ENCODE assay signal across 8 mouse cellular contexts in genomic region chr16:26234113-26234512, GRCm38 (mm10).
A peak's percentile ranks its signal among the peaks of the same experiment; 100 is the strongest.
DNase-seq lines count a peak whose midpoint lies in the region; ATAC-seq and TF ChIP-seq lines count a peak whose summit lies in the region.

No protein-coding gene starts in this region.

- H3K27me3 ChIP-seq in kidney, embryonic 14.5 days (ENCODE audit: control insufficient read depth, insufficient read depth, low read length) = no peaks in the 10 kb centered on the region
- no peaks in the 10 kb centered on the region for H3K27me3 ChIP-seq in limb, embryonic 12.5 days
- no peaks in the 10 kb centered on the region for H3K27me3 ChIP-seq in stomach, postnatal 0 days (ENCODE audit: control insufficient read depth, insufficient read depth, low read length)

- H3K4me3 ChIP-seq in kidney, embryonic 14.5 days (ENCODE audit: low read length) = no peak overlapping the region
- H3K4me3 ChIP-seq in limb, embryonic 12.5 days (replicated peaks) = no peak overlapping the region
- H3K4me3 ChIP-seq in stomach, postnatal 0 days (ENCODE audit: low read depth, low read length) = no peak overlapping the region

- DNase-seq in heart, adult 8-10 months (ENCODE audit: low spot score) = peak; percentile 53
- no peak for DNase-seq in heart, postnatal 25 days (ENCODE audit: low spot score)
- peak; percentile 94 for DNase-seq in embryo, embryonic 10.5 days (ENCODE audit: low spot score)
- DNase-seq in gastrocnemius, postnatal 36 days = peak; percentile 38 to 59
- peak; percentile 19 for DNase-seq in naive thymus-derived CD4-positive, alpha-beta T cell, adult 2 months (ENCODE audit: low read depth)
- peak; percentile 81 for DNase-seq in stomach, postnatal 0 days (ENCODE audit: low spot score)

- ATAC-seq in kidney, embryonic 14.5 days (ENCODE audit: low FRiP score, low TSS enrichment) = peak; percentile 89; the same call in 1 of the 2 replicates
- peak; percentile 86 for ATAC-seq in limb, embryonic 12.5 days (ENCODE audit: insufficient number of reproducible peaks, insufficient read depth, low FRiP score, low TSS enrichment, low read depth)
- peak; percentile 76 for ATAC-seq in stomach, postnatal 0 days (ENCODE audit: low FRiP score, low TSS enrichment)

- H3K9me3 ChIP-seq in kidney, embryonic 14.5 days (ENCODE audit: control insufficient read depth, low read length) = no peaks in the 10 kb centered on the region
- H3K9me3 ChIP-seq in limb, embryonic 12.5 days = no peaks in the 10 kb centered on the region
- no peaks in the 10 kb centered on the region for H3K9me3 ChIP-seq in stomach, postnatal 0 days (ENCODE audit: control insufficient read depth, low read length)

- no peak overlapping the region for H3K4me2 ChIP-seq in kidney, embryonic 14.5 days (replicated peaks; ENCODE audit: low read depth, low read length)
- no peak overlapping the region for H3K4me2 ChIP-seq in limb, embryonic 12.5 days
- no peak overlapping the region for H3K4me2 ChIP-seq in stomach, postnatal 0 days (replicated peaks; ENCODE audit: low read depth)

- WGBS in kidney, embryonic 14.5 days = 9% methylated on average over 3 of the region's 3 CpGs
- WGBS in limb, embryonic 12.5 days = 5% methylated on average over 3 of the region's 3 CpGs
- 7% methylated on average over 3 of the region's 3 CpGs for WGBS in stomach, postnatal 0 days

- TF ChIP-seq CTCF in stomach, postnatal 0 days (IDR thresholded peaks at IDR 0.05; ENCODE audit: low read depth) = peak; percentile 92

- H3K27ac ChIP-seq in kidney, embryonic 14.5 days (ENCODE audit: low read depth, low read length) = no peak overlapping the region
- H3K27ac ChIP-seq in limb, embryonic 12.5 days = no peak overlapping the region
- no peak overlapping the region for H3K27ac ChIP-seq in stomach, postnatal 0 days (replicated peaks)

- H3K9ac ChIP-seq in kidney, embryonic 14.5 days (ENCODE audit: low read depth, low read length) = no peak overlapping the region
- H3K9ac ChIP-seq in limb, embryonic 12.5 days (replicated peaks) = no peak overlapping the region
- H3K9ac ChIP-seq in stomach, postnatal 0 days (ENCODE audit: low read length) = no peak overlapping the region

- intact Hi-C loops in heart, postnatal 25 days (cut with DNase I) = loop anchor here (2.0 to 5.0 kb wide), 3 partner anchors 137 to 908 kb away; partner anchors contain the start of gene Cldn1
- intact Hi-C loops in gastrocnemius, postnatal 36 days (cut with DNase I) = loop anchor here (2.0 kb wide), 1 partner anchor 137 kb away; the partner anchor contains the start of gene Cldn1

- H3K4me1 ChIP-seq in kidney, embryonic 14.5 days (ENCODE audit: control insufficient read depth, insufficient read depth, low read length) = no peaks in the 10 kb centered on the region
- no peaks in the 10 kb centered on the region for H3K4me1 ChIP-seq in limb, embryonic 12.5 days (replicated peaks)
- no peaks in the 10 kb centered on the region for H3K4me1 ChIP-seq in stomach, postnatal 0 days (replicated peaks; ENCODE audit: control insufficient read depth, insufficient read depth)

- no peak for TF ChIP-seq EP300 in stomach, postnatal 0 days (optimal IDR thresholded peaks at IDR 0.05)

- no peaks in the 10 kb centered on the region for H3K36me3 ChIP-seq in kidney, embryonic 14.5 days (ENCODE audit: control insufficient read depth, insufficient read depth, low read length)
- H3K36me3 ChIP-seq in limb, embryonic 12.5 days = no peaks in the 10 kb centered on the region
- H3K36me3 ChIP-seq in stomach, postnatal 0 days (ENCODE audit: control insufficient read depth, insufficient read depth, low read length) = no peaks in the 10 kb centered on the region
